Mouse (Mus musculus) liver, embryonic 14.5 days (tissue): Measurements from ENCODE around the gene Col23a1. TPM values are rescaled to one million over a fixed set of nuclear protein-coding genes. Genes with fewer than 3 reads are reported as not detected.

ENCODE experiments used
- ATAC-seq: fragments of 200-750 bp; cut with Nextera tagmentation; 2 replicates; pipeline ENCODE4 v1.8.0; 2017; ENCODE audit warnings: moderate number of reproducible peaks, mild to moderate bottlenecking, moderate library complexity; ENCODE audit not compliant: insufficient read depth
- DNase-seq, 3 experiments: peaks; one replicate each; pipeline ENCODE4 v3.0.0-alpha.2; 2012 to 2013; ENCODE audit warnings: low read depth in 3 of 3, low spot score in 3 of 3
- H3K27ac ChIP-seq: fragments of 300-500 bp; sonication (generic); 2 replicates; pipeline ENCODE4 v1.5.1; 2014; ENCODE audit warnings: moderate library complexity, mild to moderate bottlenecking, control low read depth, inconsistent platforms
- H3K27me3 ChIP-seq: fragments of 300-500 bp; sonication (generic); 2 replicates; pipeline ENCODE4 v1.6.1; 2014; ENCODE audit warnings: mild to moderate bottlenecking, low read length, moderate library complexity; ENCODE audit not compliant: control insufficient read depth, insufficient read depth
- H3K36me3 ChIP-seq: fragments of 300-500 bp; sonication (generic); replicated peaks from 2 replicates; pipeline ENCODE4 v1.6.1; 2014; ENCODE audit warnings: low read depth; ENCODE audit not compliant: control insufficient read depth, insufficient read depth
- H3K4me1 ChIP-seq, 2 experiments: fragments of 200-500 bp in 1 of 2; fragments of 300-500 bp in 1 of 2; sonication (generic) in 1 of 2; replicated peaks; 2 replicates each; pipeline ENCODE4 v1.6.1; 2012 to 2014; ENCODE audit warnings: antibody characterized with exemption in 1 of 2, inconsistent platforms in 1 of 2, low read length in 1 of 2; ENCODE audit not compliant: control insufficient read depth in 2 of 2, insufficient read depth in 2 of 2
- H3K4me2 ChIP-seq: fragments of 300-500 bp; sonication (generic); 2 replicates; pipeline ENCODE4 v1.6.1; 2014; ENCODE audit warnings: low read depth, mild to moderate bottlenecking, control low read depth, moderate library complexity
- H3K4me3 ChIP-seq, 2 experiments: fragments of 200-500 bp in 1 of 2; fragments of 300-500 bp in 1 of 2; sonication (generic) in 1 of 2; 2 replicates each; pipeline ENCODE4 v1.5.1; 2012 to 2014; ENCODE audit warnings: low read depth in 2 of 2, low read length in 2 of 2, mild to moderate bottlenecking in 2 of 2, control low read depth in 1 of 2, inconsistent platforms in 1 of 2, moderate library complexity in 1 of 2; ENCODE audit not compliant: insufficient read depth in 1 of 2
- H3K9ac ChIP-seq: fragments of 300-500 bp; sonication (generic); replicated peaks from 2 replicates; pipeline ENCODE4 v1.6.1; 2014; ENCODE audit warnings: mild to moderate bottlenecking, control low read depth, moderate library complexity
- H3K9me3 ChIP-seq: fragments of 300-500 bp; sonication (generic); 2 replicates; pipeline ENCODE4 v1.6.1; 2016; ENCODE audit warnings: low read length, mixed read lengths; ENCODE audit not compliant: control insufficient read depth
- CTCF ChIP-seq: IDR thresholded peaks from 2 replicates; pipeline ENCODE4 v1.5.1; 2016; ENCODE audit warnings: antibody characterized with exemption, low read depth, control low read depth
- EP300 ChIP-seq: IDR thresholded peaks from 2 replicates; pipeline ENCODE4 v1.6.1; 2016; ENCODE audit warnings: antibody characterized with exemption, low read depth
- WGBS: fragments of 180-500 bp; shearing (Covaris S2); extraction: QIAGEN DNeasy Blood & Tissue Kit; methylation state at CpG from one replicate; pipeline ENCODE4 v1.1.7; 2014; ENCODE audit not compliant: insufficient replicate concordance; 5-methylcytosine and 5-hydroxymethylcytosine counted together
- polyA plus RNA-seq, 2 experiments: library from polyadenylated mRNA; depleted of rRNA in 1 of 2; stranded (reverse) in 1 of 2; unstranded in 1 of 2; fragments of >200 nt; fragmentation: Nextera tagmentation in 1 of 2; extraction: Ambion mirVana in 1 of 2; gene quantifications; 2 replicates each; pipeline versions ENCODE4 v1.2.1 to v1.2.3; 2012 to 2014

Gene Col23a1
- polyA plus RNA-seq, 2 experiments: 0.11 to 0.19 TPM

GRCm38 (mm10) chr11:51593368-51593767 is 303.6 kb downstream of the Col23a1 start:
- TF ChIP-seq EP300 (no peak), CTCF (no peak)

DNA sequence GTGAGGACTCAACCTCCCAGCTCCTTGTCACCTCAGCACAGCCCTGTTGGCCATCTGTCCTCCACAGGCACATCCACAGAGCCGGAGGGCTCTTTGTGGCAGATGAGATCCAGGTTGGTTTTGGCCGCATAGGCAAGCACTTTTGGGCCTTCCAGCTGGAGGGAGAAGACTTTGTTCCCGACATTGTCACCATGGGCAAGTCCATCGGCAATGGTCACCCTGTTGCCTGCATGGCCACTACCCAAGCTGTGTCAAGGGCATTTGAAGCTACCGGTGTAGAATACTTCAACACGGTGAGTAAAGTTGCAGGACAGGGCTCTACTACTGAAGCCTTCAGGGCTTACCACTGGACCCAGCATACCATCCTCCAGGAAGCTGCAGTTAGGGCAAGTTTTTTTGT is 304.1 kb downstream of the Col23a1 start:
- H3K4me2 ChIP-seq: no peak overlapping the region
- WGBS: 83% methylated on average over 6 of the region's 6 CpGs
- no peaks in the 10 kb centered on the region for H3K4me1 ChIP-seq
- H3K27ac ChIP-seq: no peak overlapping the region
- no peaks in the 10 kb centered on the region for H3K9me3 ChIP-seq
- no peak for TF ChIP-seq CTCF
- no peak for TF ChIP-seq EP300
- ATAC-seq: no peak
- no peak overlapping the region for H3K9ac ChIP-seq
- no peak for DNase-seq
- H3K27me3 ChIP-seq: no peaks in the 10 kb centered on the region
- H3K36me3 ChIP-seq: peaks cover 80% of the 10 kb centered on the region
- no peak overlapping the region for H3K4me3 ChIP-seq

More at GRCm38 (mm10) chr11:51593368-51593767, 303.6 kb downstream of the Col23a1 start:
- H3K4me3 ChIP-seq: no peak overlapping the region
- WGBS: 86% methylated on average over 4 of the region's 4 CpGs
- H3K36me3 ChIP-seq: peaks cover 79% of the 10 kb centered on the region
- DNase-seq: no peak
- H3K4me2 ChIP-seq: no peak overlapping the region
- no peak overlapping the region for H3K9ac ChIP-seq
- ATAC-seq: no peak
- H3K9me3 ChIP-seq: no peaks in the 10 kb centered on the region
- H3K4me1 ChIP-seq: no peaks in the 10 kb centered on the region
- H3K27me3 ChIP-seq: no peaks in the 10 kb centered on the region
- H3K27ac ChIP-seq: no peak overlapping the region

DNA sequence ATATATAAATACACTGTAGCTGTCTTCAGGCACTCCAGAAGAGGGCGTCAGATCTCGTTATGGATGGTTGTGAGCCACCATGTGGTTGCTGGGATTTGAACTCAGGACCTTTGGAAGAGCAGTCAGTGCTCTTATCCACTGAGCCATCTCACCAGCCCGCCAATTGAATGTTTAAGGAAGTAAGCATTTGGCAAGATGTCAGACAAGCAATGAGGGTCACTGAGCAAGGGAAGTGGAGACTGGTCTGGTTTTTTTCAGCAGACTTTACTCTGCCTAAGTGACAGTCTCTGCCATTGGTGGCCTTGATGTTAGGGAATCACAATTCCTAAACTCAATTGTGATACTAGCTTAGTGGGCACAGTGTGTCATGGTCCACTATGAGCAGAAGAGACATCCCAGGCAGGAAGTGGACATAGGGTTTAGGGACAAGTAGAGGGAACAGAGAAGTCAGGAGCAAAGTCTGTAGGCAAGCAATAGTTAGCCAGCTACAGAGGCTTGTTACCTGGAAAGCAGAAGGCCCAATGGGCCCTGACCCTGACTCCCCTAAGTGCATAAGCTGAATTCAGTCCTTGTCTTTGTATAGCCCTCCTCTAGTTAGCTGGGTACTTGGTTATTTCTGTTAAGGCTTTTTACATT is 305.1 kb downstream of the Col23a1 start:
- H3K36me3 ChIP-seq: peaks cover 88% of the 10 kb centered on the region
- TF ChIP-seq CTCF: no peak
- no peak for TF ChIP-seq EP300
- H3K4me1 ChIP-seq: no peaks in the 10 kb centered on the region
- WGBS: 52% methylated on average over 3 of the region's 3 CpGs
- H3K27me3 ChIP-seq: no peaks in the 10 kb centered on the region
- H3K4me3 ChIP-seq: no peak overlapping the region
- no peak overlapping the region for H3K4me2 ChIP-seq
- ATAC-seq (0 out of 2 replicates have a peak, but pooled peaks have one; percentile 3), DNase-seq (no peak)
- no peaks in the 10 kb centered on the region for H3K9me3 ChIP-seq
- no peak overlapping the region for H3K9ac ChIP-seq
- H3K27ac ChIP-seq: no peak overlapping the region

DNA sequence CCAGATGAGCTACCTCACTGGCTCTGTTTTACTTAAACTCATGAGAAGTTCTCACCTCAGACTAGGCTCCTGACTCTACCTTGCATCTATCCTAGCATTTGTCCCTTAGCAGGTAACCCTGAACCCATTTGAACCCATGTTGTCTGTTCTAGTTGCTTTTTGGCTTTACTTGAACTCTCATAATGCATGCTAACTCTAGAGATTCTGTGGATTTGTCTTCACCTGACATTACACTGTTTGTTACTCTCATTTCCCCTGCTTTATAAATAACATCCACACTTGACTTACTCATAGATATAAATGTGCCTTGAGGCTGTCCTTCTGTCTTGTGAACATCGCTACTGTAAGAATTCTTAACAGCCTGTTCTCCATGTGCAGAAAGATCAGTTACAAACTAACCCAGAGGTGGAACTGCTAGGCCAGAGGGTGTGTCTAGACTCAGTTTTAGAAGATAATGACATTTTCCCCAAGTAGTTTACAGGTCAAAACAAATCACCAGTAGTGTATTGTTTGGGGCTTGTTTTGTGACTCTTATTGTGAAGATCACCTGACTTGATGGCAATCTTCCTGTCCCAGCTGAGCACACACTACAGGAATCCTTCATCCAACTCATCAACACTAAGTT is 305.9 kb downstream of the Col23a1 start:
- no peaks in the 10 kb centered on the region for H3K9me3 ChIP-seq
- peaks cover 95% of the 10 kb centered on the region for H3K36me3 ChIP-seq
- no peak overlapping the region for H3K4me2 ChIP-seq
- WGBS: 81% methylated on average over 1 of the region's 1 CpGs
- DNase-seq (no peak), ATAC-seq (no peak)
- H3K27ac ChIP-seq: no peak overlapping the region
- no peak overlapping the region for H3K4me3 ChIP-seq
- H3K27me3 ChIP-seq: no peaks in the 10 kb centered on the region
- TF ChIP-seq EP300 (no peak), CTCF (no peak)
- no peak overlapping the region for H3K9ac ChIP-seq
- H3K4me1 ChIP-seq: no peaks in the 10 kb centered on the region

DNA sequence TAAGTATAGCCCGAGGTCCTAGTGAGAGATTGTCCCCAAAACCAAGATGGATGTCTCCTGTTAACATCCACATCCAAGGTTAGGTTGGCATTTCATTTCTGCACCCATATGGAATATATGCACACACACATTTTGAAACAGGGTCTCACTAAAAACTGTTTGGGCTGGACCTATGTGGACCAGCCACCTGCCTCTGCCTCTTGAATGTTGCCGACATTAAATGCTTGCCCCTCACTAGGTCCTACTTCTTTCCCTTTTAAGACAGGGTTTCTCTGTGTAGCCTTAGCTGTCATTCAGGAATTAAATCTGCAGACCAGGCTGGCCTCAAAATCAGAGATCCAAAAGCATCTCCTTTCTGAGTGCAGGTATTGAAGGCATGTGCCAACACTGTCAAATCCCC is 307.8 kb downstream of the Col23a1 start:
- H3K27ac ChIP-seq: no peak overlapping the region
- H3K4me1 ChIP-seq: no peaks in the 10 kb centered on the region
- peaks cover 96% of the 10 kb centered on the region for H3K36me3 ChIP-seq
- DNase-seq (no peak), ATAC-seq (no peak)
- no peak overlapping the region for H3K4me3 ChIP-seq
- no peaks in the 10 kb centered on the region for H3K27me3 ChIP-seq
- 63% methylated on average over 2 of the region's 2 CpGs for WGBS
- no peak overlapping the region for H3K4me2 ChIP-seq
- H3K9ac ChIP-seq: no peak overlapping the region
- H3K9me3 ChIP-seq: no peaks in the 10 kb centered on the region
- no peak for TF ChIP-seq CTCF
- TF ChIP-seq EP300: no peak
